13 mouse cellular contexts compared by ENCODE assay signal in the genomic region with DNA sequence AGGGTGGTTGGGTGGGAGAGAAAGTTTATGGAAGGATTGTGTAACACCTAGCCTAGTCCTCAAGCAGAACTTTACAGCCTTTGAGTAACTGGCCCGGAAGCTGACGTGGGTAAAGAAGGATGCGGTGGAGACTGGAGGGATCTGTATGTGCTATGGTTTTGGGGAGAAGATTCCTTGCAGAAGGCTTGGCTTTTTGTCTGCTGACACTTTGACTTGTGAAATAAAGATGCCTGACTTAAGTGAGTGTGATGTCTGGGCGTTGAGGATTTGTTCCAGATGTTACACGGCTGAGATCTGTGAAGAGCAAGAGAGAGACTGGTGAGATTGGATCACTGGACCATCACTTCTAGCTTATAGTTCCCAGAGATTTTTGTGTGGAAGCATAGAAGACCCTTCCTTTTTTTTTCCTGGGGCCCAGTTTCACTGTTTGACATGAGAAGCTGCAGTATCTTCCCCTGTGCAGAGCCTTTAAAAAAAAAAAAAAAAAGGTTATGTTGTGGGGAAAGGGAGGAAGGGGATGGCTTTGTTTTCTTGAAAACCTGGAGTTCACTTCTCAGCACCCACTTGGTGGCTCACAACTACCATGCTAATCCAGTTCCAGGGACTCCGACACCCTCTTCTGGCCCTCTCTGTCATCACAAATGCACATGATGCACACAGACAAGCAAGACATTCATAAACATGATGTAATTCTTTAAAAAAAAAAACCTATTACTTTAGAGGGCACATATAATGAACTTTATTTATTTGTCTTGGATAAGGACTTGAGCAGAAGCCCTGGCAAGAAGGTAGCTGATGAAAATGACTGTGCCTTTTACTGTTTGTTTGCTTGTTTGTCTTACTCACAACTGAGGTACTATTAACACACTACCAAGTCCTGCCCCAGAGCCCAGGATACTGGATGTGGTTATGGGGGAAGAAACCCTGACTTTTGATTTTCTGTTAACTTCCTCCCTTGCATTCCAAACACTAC. TPM values are rescaled to one million over a fixed set of nuclear protein-coding genes. Genes with fewer than 3 reads are reported as not detected.
DNase-seq lines count a peak whose midpoint lies in the region; ATAC-seq and TF ChIP-seq lines count a peak whose summit lies in the region.
"Had no signal": no experiment of that assay in that cellular context is flagged by ENCODE, and none has a peak within 500 bp of the region (broad histone marks: within the 10 kb centered on the region; RNA-seq: fewer than 3 reads in every experiment).

No protein-coding gene starts in this region.

- H3K36me3 ChIP-seq in midbrain, embryonic 11.5 days (ENCODE audit: control insufficient read depth, insufficient read depth, low read length): no peaks in the 10 kb centered on the region
- H3K36me3 ChIP-seq in midbrain, embryonic 14.5 days (ENCODE audit: control insufficient read depth, insufficient read depth, low read length): no peaks in the 10 kb centered on the region
- no peaks in the 10 kb centered on the region for H3K36me3 ChIP-seq in liver, postnatal 0 days (replicated peaks; ENCODE audit: insufficient read depth, low read length)
- H3K36me3 ChIP-seq: embryonic facial prominence, embryonic 13.5 days had no signal

- H3K9me3 ChIP-seq in midbrain, embryonic 11.5 days (ENCODE audit: control insufficient read depth, low read length): no peaks in the 10 kb centered on the region
- H3K9me3 ChIP-seq in midbrain, embryonic 14.5 days (ENCODE audit: control insufficient read depth, low read length): no peaks in the 10 kb centered on the region
- no peaks in the 10 kb centered on the region for H3K9me3 ChIP-seq in liver, postnatal 0 days (ENCODE audit: low read length)
- H3K9me3 ChIP-seq: embryonic facial prominence, embryonic 13.5 days had no signal

- no peaks in the 10 kb centered on the region for H3K27me3 ChIP-seq in midbrain, embryonic 11.5 days (ENCODE audit: control insufficient read depth, insufficient read depth, low read length)
- H3K27me3 ChIP-seq in midbrain, embryonic 14.5 days (ENCODE audit: control insufficient read depth, insufficient read depth, low read length): no peaks in the 10 kb centered on the region
- no peaks in the 10 kb centered on the region for H3K27me3 ChIP-seq in liver, postnatal 0 days (ENCODE audit: insufficient read depth, low read length)
- H3K27me3 ChIP-seq: embryonic facial prominence, embryonic 13.5 days had no signal

- peak; percentile 54 for DNase-seq in midbrain, embryonic 11.5 days (ENCODE audit: low spot score, missing footprints)
- no peak for DNase-seq in midbrain, embryonic 14.5 days
- DNase-seq in liver, postnatal 0 days: peak; percentile 33
- no peak for DNase-seq in layer of hippocampus, adult 2 months (ENCODE audit: low spot score in 2 of 2)
- no peak for DNase-seq in cerebellum, adult 11-12 months
- DNase-seq in urinary bladder, adult 2 months (ENCODE audit: low spot score): no peak
- DNase-seq: cerebellum, postnatal 10 days; kidney, postnatal 25 days had no signal

- no peak overlapping the region for H3K27ac ChIP-seq in midbrain, embryonic 11.5 days (ENCODE audit: low read depth, low read length)
- H3K27ac ChIP-seq in midbrain, embryonic 14.5 days (replicated peaks; ENCODE audit: low read depth, low read length): no peak overlapping the region
- H3K27ac ChIP-seq in liver, postnatal 0 days (ENCODE audit: low read depth): peak overlapping the region; percentile 95
- H3K27ac ChIP-seq in layer of hippocampus, adult 2 months: no peak overlapping the region
- H3K27ac ChIP-seq: embryonic facial prominence, embryonic 13.5 days; hindbrain, postnatal 0 days had no signal

- TF ChIP-seq CTCF in liver, postnatal 0 days (IDR thresholded peaks at IDR 0.05; ENCODE audit: low read depth): peak; percentile 46
- TF ChIP-seq CTCF in layer of hippocampus, adult 2 months (conservative IDR thresholded peaks at IDR 0.05): no peak

- no peak for TF ChIP-seq EP300 in liver, postnatal 0 days (IDR thresholded peaks at IDR 0.05; ENCODE audit: low read depth)

- H3K4me1 ChIP-seq in midbrain, embryonic 11.5 days (ENCODE audit: control insufficient read depth, insufficient read depth, low read length): no peaks in the 10 kb centered on the region
- H3K4me1 ChIP-seq in midbrain, embryonic 14.5 days (ENCODE audit: control insufficient read depth, insufficient read depth, low read length): no peaks in the 10 kb centered on the region
- H3K4me1 ChIP-seq in liver, postnatal 0 days (ENCODE audit: insufficient read depth): peaks cover 67% of the 10 kb centered on the region

- H3K4me3 ChIP-seq in midbrain, embryonic 11.5 days (ENCODE audit: low read depth, low read length): no peak overlapping the region
- no peak overlapping the region for H3K4me3 ChIP-seq in midbrain, embryonic 14.5 days (replicated peaks; ENCODE audit: low read depth, low read length)
- H3K4me3 ChIP-seq in liver, postnatal 0 days (ENCODE audit: low read depth, low read length): peak overlapping the region; percentile 13
- no peak overlapping the region for H3K4me3 ChIP-seq in layer of hippocampus, adult 2 months
- H3K4me3 ChIP-seq: embryonic facial prominence, embryonic 13.5 days had no signal

- 79% methylated on average over 6 of the region's 6 CpGs for WGBS in midbrain, embryonic 11.5 days
- WGBS in midbrain, embryonic 14.5 days: 72% methylated on average over 6 of the region's 6 CpGs
- 85% methylated on average over 6 of the region's 6 CpGs for WGBS in liver, postnatal 0 days (ENCODE audit: insufficient replicate concordance)

- no peak for ATAC-seq in midbrain, embryonic 11.5 days (ENCODE audit: low FRiP score)
- ATAC-seq in midbrain, embryonic 14.5 days (ENCODE audit: low FRiP score, low TSS enrichment): no peak
- ATAC-seq in granulocyte monocyte progenitor cell, adult 5-6 weeks (replicated peaks; ENCODE audit: poor library complexity, severe bottlenecking): peak; percentile 62
- ATAC-seq in liver, postnatal 0 days: no peak
- peak; percentile 45; the same call in 1 of the 2 replicates for ATAC-seq in megakaryocyte progenitor cell, adult 5-6 weeks (replicated peaks; ENCODE audit: poor library complexity)
- ATAC-seq: hindbrain, postnatal 0 days; midbrain, embryonic 16.5 days had no signal

- no peak overlapping the region for H3K4me2 ChIP-seq in midbrain, embryonic 11.5 days
- H3K4me2 ChIP-seq in midbrain, embryonic 14.5 days (ENCODE audit: low read length): no peak overlapping the region
- H3K4me2 ChIP-seq in liver, postnatal 0 days (ENCODE audit: low read depth, low read length): peak overlapping the region; percentile 7
- H3K4me2 ChIP-seq: embryonic facial prominence, embryonic 13.5 days had no signal

- no peak overlapping the region for H3K9ac ChIP-seq in midbrain, embryonic 11.5 days (ENCODE audit: low read length)
- H3K9ac ChIP-seq in midbrain, embryonic 14.5 days (replicated peaks; ENCODE audit: low read length): no peak overlapping the region
- peak overlapping the region; percentile 16; the same call in 1 of the 2 replicates for H3K9ac ChIP-seq in liver, postnatal 0 days (replicated peaks)
- H3K9ac ChIP-seq: embryonic facial prominence, embryonic 13.5 days had no signal

RNA-seq across cellular contexts. Expression of a gene that starts 16.4 kb away (rescaled TPM):
- 8.4 and 8.9 TPM in 2 replicates for polyA plus RNA-seq in midbrain, embryonic 11.5 days (2014; fragmentation: Nextera tagmentation; extraction: Ambion mirVana)
- 12.8 and 14.1 TPM in 2 replicates for polyA plus RNA-seq in midbrain, embryonic 14.5 days (2014; fragmentation: Nextera tagmentation; extraction: Ambion mirVana)
- total RNA-seq in granulocyte monocyte progenitor cell, adult 5-6 weeks (2014; fragmentation: Nextera tagmentation): 39.8 and 61.0 TPM in 2 replicates
- total RNA-seq in granulocyte monocyte progenitor cell, adult 5-6 weeks (2017): 27.5 and 28.0 TPM in 2 replicates
- polyA plus RNA-seq in liver, postnatal 0 days (2015; fragmentation: Nextera tagmentation; extraction: Ambion mirVana): 13.7 TPM in 2 replicates
- total RNA-seq in megakaryocyte progenitor cell, adult 5-6 weeks (2015): 37.1 and 47.0 TPM in 2 replicates
- 24.9 and 28.4 TPM in 2 replicates for total RNA-seq in megakaryocyte progenitor cell, adult 5-6 weeks (2017)
- total RNA-seq in layer of hippocampus, adult 2 months (2021): 10 to 100 TPM; 39.9 to 41.5 TPM
- polyA plus RNA-seq in urinary bladder, adult 2 months (2012; rRNA removed): 10.5 and 10.8 TPM in 2 replicates

RNA-seq across cellular contexts. Expression of a gene that starts 57.2 kb away (rescaled TPM):
- polyA plus RNA-seq in midbrain, embryonic 11.5 days (2014; fragmentation: Nextera tagmentation; extraction: Ambion mirVana): 300 and 312 TPM in 2 replicates
- polyA plus RNA-seq in midbrain, embryonic 14.5 days (2014; fragmentation: Nextera tagmentation; extraction: Ambion mirVana): 446 and 467 TPM in 2 replicates
- total RNA-seq in granulocyte monocyte progenitor cell, adult 5-6 weeks (2014; fragmentation: Nextera tagmentation): 105 and 130 TPM in 2 replicates
- total RNA-seq in granulocyte monocyte progenitor cell, adult 5-6 weeks (2017): 92.5 and 116 TPM in 2 replicates
- 331 and 349 TPM in 2 replicates for polyA plus RNA-seq in liver, postnatal 0 days (2015; fragmentation: Nextera tagmentation; extraction: Ambion mirVana)
- total RNA-seq in megakaryocyte progenitor cell, adult 5-6 weeks (2015): 130 and 178 TPM in 2 replicates
- 84.2 and 91.4 TPM in 2 replicates for total RNA-seq in megakaryocyte progenitor cell, adult 5-6 weeks (2017)
- 100 to 1,000 TPM; 218 to 232 TPM for total RNA-seq in layer of hippocampus, adult 2 months (2021)
- 457 and 556 TPM in 2 replicates for polyA plus RNA-seq in urinary bladder, adult 2 months (2012; rRNA removed)

Comparison
In these comparisons a context has a peak if more than half of its experiments do, and no peak if none do; other contexts are left out.
1. DNase-seq: peak in midbrain, embryonic 11.5 days (single experiment) and liver, postnatal 0 days (single experiment); none in midbrain, embryonic 14.5 days (single experiment), layer of hippocampus, adult 2 months (0 of 2), cerebellum, adult 11-12 months (single experiment) and urinary bladder, adult 2 months (single experiment).
2. ATAC-seq: peak in granulocyte monocyte progenitor cell, adult 5-6 weeks (single experiment) and megakaryocyte progenitor cell, adult 5-6 weeks (single experiment); none in midbrain, embryonic 11.5 days (single experiment), midbrain, embryonic 14.5 days (single experiment) and liver, postnatal 0 days (single experiment).